Mouse (Mus musculus): ENCODE data around the gene Phykpl. TPM values are rescaled to one million over a fixed set of nuclear protein-coding genes. Genes with fewer than 3 reads are reported as not detected.
"Not testable (repeated sequence)": the region's sequence is repeated elsewhere in the genome, so short reads cannot be mapped to it uniquely, and the experiment has no call there.

The Phykpl gene
- polyA plus RNA-seq, 1 experiment from 2014 or later, result 16.1 TPM

DNA sequence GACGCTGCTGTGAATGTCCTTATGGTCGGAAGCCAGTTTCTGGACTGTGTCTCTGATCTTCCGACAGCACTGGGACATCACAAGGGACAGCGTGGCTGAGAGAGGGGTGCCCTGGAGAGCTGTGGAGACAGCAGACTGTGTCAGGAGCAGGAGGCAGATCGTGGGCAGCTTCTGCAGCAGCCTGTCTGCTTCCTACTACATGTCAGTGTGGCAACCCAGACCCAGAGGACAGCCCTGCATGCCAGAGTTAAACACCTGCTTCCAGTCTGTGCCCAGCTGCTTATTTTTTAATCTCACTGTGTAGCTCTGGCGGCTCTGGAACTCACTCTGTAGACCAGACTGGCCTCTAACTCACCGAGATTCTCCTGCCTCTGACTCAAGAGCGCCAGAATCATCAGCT lies 43.4 kb downstream of the Phykpl start:
- 78% methylated on average over 8 of the region's 8 CpGs for WGBS
- Histone ChIP-seq H3K27ac (replicated peaks in 1 of 2; ENCODE audit: control insufficient read depth in 1 of 2, insufficient read depth in 1 of 2, low read depth in 2 of 2, low read length in 2 of 2) (no peak overlapping the region), H3K4me3 (ENCODE audit: control insufficient read depth in 1 of 2, insufficient read depth in 1 of 2, low read depth in 1 of 2, low read length in 2 of 2) (no peak overlapping the region), H3K36me3 (ENCODE audit: control insufficient read depth, insufficient read depth, low read length) (peaks cover 65% of the 10 kb centered on the region), H3K27me3 (ENCODE audit: control insufficient read depth, insufficient read depth, low read length) (no peaks in the 10 kb centered on the region), H3K4me1 (ENCODE audit: control insufficient read depth in 2 of 2, insufficient read depth in 2 of 2, low read length in 2 of 2) (no peaks in the 10 kb centered on the region), H3K9me3 (ENCODE audit: control insufficient read depth, low read length) (no peaks in the 10 kb centered on the region), H3K4me2 (ENCODE audit: low read length) (no peak overlapping the region), H3K9ac (ENCODE audit: low read length) (no peak overlapping the region)
- ATAC-seq (ENCODE audit: insufficient number of reproducible peaks, insufficient read depth, low FRiP score, low read depth), result no peak

DNA sequence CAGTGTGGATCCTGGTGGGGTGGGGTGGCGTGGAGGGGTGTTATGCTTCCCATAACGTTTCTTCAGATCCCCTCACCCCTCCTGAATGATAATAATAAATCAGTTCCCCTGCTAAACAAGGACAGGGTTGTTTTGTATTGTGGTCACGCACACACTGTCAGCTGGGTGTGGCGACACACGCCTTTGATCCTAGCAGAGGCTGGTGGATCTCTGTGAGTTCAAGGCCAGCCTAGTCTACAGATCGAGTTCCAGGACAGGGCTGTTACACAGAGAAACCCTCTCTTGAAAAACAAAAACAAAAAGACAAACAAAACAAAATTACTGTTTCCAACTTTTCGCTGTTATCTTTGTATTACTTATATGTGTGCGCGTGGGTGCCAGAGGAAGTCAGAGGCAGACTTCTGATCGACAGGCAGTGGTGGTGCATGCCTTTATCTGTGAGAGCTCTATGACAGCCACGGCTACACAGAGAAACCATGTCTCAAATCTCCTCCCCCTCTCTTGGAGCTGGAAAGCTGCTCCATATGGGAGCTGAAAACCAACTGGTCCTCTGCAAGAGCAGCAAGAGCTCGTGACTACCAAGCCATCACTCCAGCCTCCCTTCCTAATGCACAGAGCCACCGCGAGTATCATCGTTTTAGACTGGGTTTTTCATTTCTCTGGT lies 45.2 kb downstream of the Phykpl start:
- no peak for ATAC-seq (ENCODE audit: insufficient number of reproducible peaks, insufficient read depth, low FRiP score, low read depth)
- H3K4me2 ChIP-seq (ENCODE audit: low read length), result no peak overlapping the region
- no peak overlapping the region for H3K9ac ChIP-seq (ENCODE audit: low read length)
- no peak overlapping the region for H3K27ac ChIP-seq (replicated peaks in 1 of 2; ENCODE audit: control insufficient read depth in 1 of 2, insufficient read depth in 1 of 2, low read depth in 2 of 2, low read length in 2 of 2)
- H3K4me1 ChIP-seq (ENCODE audit: control insufficient read depth in 2 of 2, insufficient read depth in 2 of 2, low read length in 2 of 2), result peaks cover 0 to 2% of the 10 kb centered on the region in 2 experiments; a peak in 1 of 4 replicates
- no peaks in the 10 kb centered on the region for H3K27me3 ChIP-seq (ENCODE audit: control insufficient read depth, insufficient read depth, low read length)
- 75% methylated on average over 15 of the region's 15 CpGs for WGBS
- peaks cover 50% of the 10 kb centered on the region for H3K36me3 ChIP-seq (ENCODE audit: control insufficient read depth, insufficient read depth, low read length)
- no peak overlapping the region for H3K4me3 ChIP-seq (ENCODE audit: control insufficient read depth in 1 of 2, insufficient read depth in 1 of 2, low read depth in 1 of 2, low read length in 2 of 2)
- no peaks in the 10 kb centered on the region for H3K9me3 ChIP-seq (ENCODE audit: control insufficient read depth, low read length)

DNA sequence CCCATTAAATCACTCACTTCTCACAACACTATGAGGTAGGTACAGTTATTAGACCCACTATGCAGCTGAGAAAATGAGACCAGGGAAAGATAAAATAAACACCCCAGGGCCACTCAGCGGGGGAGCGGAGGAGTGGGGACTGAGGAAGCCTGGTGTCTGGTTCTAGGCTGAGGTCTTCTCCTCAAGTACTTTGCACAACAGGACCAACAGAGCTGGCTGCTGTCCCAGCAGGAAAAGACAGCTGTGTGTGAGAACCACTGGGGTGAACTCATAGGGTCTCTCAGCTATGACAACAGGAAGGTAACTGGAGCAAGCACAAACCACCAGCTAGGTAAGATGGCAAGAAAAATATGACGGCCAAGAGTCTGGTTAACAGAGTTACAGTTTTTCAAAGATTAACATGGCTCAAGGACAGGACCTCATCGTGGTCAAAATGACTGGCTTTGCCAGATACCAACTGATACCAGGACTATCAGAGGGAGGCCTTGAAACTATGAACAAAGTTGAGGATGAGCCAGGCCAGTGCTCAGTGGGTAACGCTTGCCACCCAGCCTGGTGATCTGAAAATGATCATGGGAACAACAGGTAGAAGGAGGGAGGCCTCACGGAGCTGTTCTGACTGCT lies 47.7 kb downstream of the Phykpl start:
- H3K36me3 ChIP-seq (ENCODE audit: control insufficient read depth, insufficient read depth, low read length), result peaks cover 26% of the 10 kb centered on the region
- H3K4me1 ChIP-seq (ENCODE audit: control insufficient read depth in 2 of 2, insufficient read depth in 2 of 2, low read length in 2 of 2), result peaks cover 0 to 8% of the 10 kb centered on the region in 2 experiments; a peak in 1 of 4 replicates
- H3K9ac ChIP-seq (ENCODE audit: low read length), result no peak overlapping the region
- no peak overlapping the region for H3K27ac ChIP-seq (replicated peaks in 1 of 2; ENCODE audit: control insufficient read depth in 1 of 2, insufficient read depth in 1 of 2, low read depth in 2 of 2, low read length in 2 of 2)
- no peak overlapping the region for H3K4me2 ChIP-seq (ENCODE audit: low read length)
- no peak overlapping the region for H3K4me3 ChIP-seq (ENCODE audit: control insufficient read depth in 1 of 2, insufficient read depth in 1 of 2, low read depth in 1 of 2, low read length in 2 of 2)
- 85% methylated on average over 6 of the region's 6 CpGs for WGBS
- no peaks in the 10 kb centered on the region for H3K27me3 ChIP-seq (ENCODE audit: control insufficient read depth, insufficient read depth, low read length)
- no peak for ATAC-seq (ENCODE audit: insufficient number of reproducible peaks, insufficient read depth, low FRiP score, low read depth)
- H3K9me3 ChIP-seq (ENCODE audit: control insufficient read depth, low read length), result no peaks in the 10 kb centered on the region

- not testable (repeated sequence) for H3K27me3 ChIP-seq (ENCODE audit: control insufficient read depth, insufficient read depth, low read length); ATAC-seq (ENCODE audit: insufficient number of reproducible peaks, insufficient read depth, low FRiP score, low read depth); H3K4me3 ChIP-seq (ENCODE audit: control insufficient read depth in 1 of 2, insufficient read depth in 1 of 2, low read depth in 1 of 2, low read length in 2 of 2); H3K4me2 ChIP-seq (ENCODE audit: low read length); H3K27ac ChIP-seq (replicated peaks in 1 of 2; ENCODE audit: control insufficient read depth in 1 of 2, insufficient read depth in 1 of 2, low read depth in 2 of 2, low read length in 2 of 2); H3K9ac ChIP-seq (ENCODE audit: low read length); H3K9me3 ChIP-seq (ENCODE audit: control insufficient read depth, low read length)
- Histone ChIP-seq H3K4me1 (ENCODE audit: control insufficient read depth in 2 of 2, insufficient read depth in 2 of 2, low read length in 2 of 2) (peaks cover under 1 to 11% of the 10 kb centered on the region in 2 experiments; a peak in 3 of 4 replicates), H3K36me3 (ENCODE audit: control insufficient read depth, insufficient read depth, low read length) (peaks cover 16% of the 10 kb centered on the region)
- 92% methylated on average over 7 of the region's 7 CpGs for WGBS
These were observed 48.6 kb downstream of the Phykpl start for GRCm38 (mm10) chr11:51633200-51633599.

DNA sequence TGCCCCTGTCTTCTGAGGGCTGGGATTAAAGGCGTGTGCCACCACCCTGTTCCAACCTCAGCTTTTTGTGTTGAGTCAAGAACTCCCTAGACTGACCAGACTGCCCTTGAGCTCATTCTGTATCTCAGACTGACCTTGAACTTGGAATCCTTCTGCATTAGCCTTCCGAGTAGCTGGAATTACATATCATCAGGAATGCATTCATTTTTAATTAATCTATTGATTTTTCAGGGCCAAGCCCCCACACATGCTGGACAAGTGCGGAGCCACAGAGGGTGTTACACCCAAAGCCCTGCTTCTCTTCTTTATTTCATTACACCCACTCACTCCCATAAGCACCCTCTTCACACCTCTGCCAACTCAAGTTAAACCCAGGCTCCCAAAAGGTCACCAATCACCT lies 49.2 kb downstream of the Phykpl start:
- H3K27me3 ChIP-seq (ENCODE audit: control insufficient read depth, insufficient read depth, low read length), result no peaks in the 10 kb centered on the region
- ATAC-seq (ENCODE audit: insufficient number of reproducible peaks, insufficient read depth, low FRiP score, low read depth), result no peak
- H3K4me1 ChIP-seq (ENCODE audit: control insufficient read depth in 2 of 2, insufficient read depth in 2 of 2, low read length in 2 of 2), result peaks cover 2 to 11% of the 10 kb centered on the region in 2 experiments; a peak in 3 of 4 replicates
- no peak overlapping the region for H3K9ac ChIP-seq (ENCODE audit: low read length)
- WGBS, result 84% methylated on average over 3 of the region's 3 CpGs
- H3K36me3 ChIP-seq (ENCODE audit: control insufficient read depth, insufficient read depth, low read length), result peaks cover 11% of the 10 kb centered on the region
- no peak overlapping the region for H3K27ac ChIP-seq (replicated peaks in 1 of 2; ENCODE audit: control insufficient read depth in 1 of 2, insufficient read depth in 1 of 2, low read depth in 2 of 2, low read length in 2 of 2)
- H3K4me3 ChIP-seq (ENCODE audit: control insufficient read depth in 1 of 2, insufficient read depth in 1 of 2, low read depth in 1 of 2, low read length in 2 of 2), result no peak overlapping the region
- H3K9me3 ChIP-seq (ENCODE audit: control insufficient read depth, low read length), result no peaks in the 10 kb centered on the region
- no peak overlapping the region for H3K4me2 ChIP-seq (ENCODE audit: low read length)

DNA sequence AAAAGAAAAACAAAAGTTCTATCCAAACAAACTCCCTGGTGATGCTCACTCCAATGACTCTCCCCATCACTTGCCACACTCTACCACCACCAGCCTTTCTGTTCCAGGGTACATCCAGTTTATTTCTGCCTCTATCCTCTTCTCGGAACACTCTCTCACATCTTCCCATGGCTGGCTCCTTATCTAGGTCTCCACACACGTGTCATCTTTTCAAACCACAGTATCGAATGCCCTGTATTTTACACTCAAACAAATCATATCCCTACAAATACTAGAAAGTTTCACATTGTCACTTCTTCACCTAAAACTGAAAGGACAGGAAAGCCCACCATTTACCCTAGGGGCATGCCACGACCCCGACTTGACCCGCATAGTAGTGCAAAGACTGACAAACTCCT lies 50.6 kb downstream of the Phykpl start:
- 0 out of 2 replicates have a peak, but pooled peaks cover 3% of the 10 kb centered on the region for H3K36me3 ChIP-seq (ENCODE audit: control insufficient read depth, insufficient read depth, low read length)
- peak overlapping the region; percentile 80 for H3K9ac ChIP-seq (ENCODE audit: low read length)
- peaks cover 2 to 11% of the 10 kb centered on the region in 2 experiments; a peak in 3 of 4 replicates for H3K4me1 ChIP-seq (ENCODE audit: control insufficient read depth in 2 of 2, insufficient read depth in 2 of 2, low read length in 2 of 2)
- H3K9me3 ChIP-seq (ENCODE audit: control insufficient read depth, low read length), result no peaks in the 10 kb centered on the region
- ATAC-seq (ENCODE audit: insufficient number of reproducible peaks, insufficient read depth, low FRiP score, low read depth), result no peak
- no peaks in the 10 kb centered on the region for H3K27me3 ChIP-seq (ENCODE audit: control insufficient read depth, insufficient read depth, low read length)
- H3K4me2 ChIP-seq (ENCODE audit: low read length), result peak overlapping the region; percentile 82
- peak overlapping the region; percentile 80 for H3K4me3 ChIP-seq (ENCODE audit: control insufficient read depth in 1 of 2, insufficient read depth in 1 of 2, low read depth in 1 of 2, low read length in 2 of 2)
- peak overlapping the region in 1 of 2 experiments; percentile 76; a peak in 2 of 4 replicates for H3K27ac ChIP-seq (replicated peaks in 1 of 2; ENCODE audit: control insufficient read depth in 1 of 2, insufficient read depth in 1 of 2, low read depth in 2 of 2, low read length in 2 of 2)
- WGBS, result 8% methylated on average over 6 of the region's 6 CpGs

DNA sequence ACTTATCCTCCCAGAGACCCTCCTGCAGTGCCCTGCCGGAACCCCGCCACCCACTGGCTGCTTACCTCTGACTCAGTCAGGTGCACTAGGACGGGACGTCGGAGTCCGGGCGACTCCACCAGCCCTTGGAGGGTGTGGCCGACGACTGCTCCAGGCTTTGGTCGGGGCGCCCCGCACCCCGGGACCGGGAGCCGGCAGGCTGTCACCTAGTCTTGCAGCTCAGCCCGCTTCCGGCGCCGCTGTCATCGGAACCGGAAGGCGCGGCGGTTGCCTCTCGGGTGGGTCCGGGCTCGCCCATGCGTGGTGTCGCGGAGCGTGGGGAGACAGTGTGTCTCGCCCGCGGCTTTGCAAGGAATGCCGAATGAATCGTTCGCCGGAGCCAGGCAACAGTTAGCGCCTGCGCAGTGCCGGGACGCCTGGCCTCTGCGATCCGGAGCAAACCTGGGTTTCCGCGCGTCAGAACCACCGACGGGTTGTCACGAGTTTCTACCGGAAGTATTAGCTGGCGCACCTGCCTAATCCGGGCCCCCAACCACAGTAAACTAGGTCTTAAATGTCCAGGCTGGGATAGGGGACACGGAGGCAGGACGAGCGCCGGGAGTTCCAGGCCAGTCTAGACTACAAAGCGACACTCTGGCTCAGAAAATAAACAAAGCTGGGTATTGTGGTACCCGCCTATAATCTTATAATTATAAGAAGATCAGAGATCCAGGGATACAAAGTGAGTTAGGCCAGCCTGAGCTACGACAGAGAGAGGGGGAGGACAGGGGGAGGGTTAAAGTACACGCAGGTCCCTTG lies 51.2 kb downstream of the Phykpl start, which contains the start of gene Rmnd5b:
Gene Rmnd5b, minus strand, starts transcription at position 372 of the 798 bp plus-strand sequence.
- WGBS, result under 1% methylated on average over 61 of the region's 61 CpGs
- Histone ChIP-seq H3K27me3 (ENCODE audit: control insufficient read depth, insufficient read depth, low read length) (no peaks in the 10 kb centered on the region), H3K4me3 (ENCODE audit: control insufficient read depth in 1 of 2, insufficient read depth in 1 of 2, low read depth in 1 of 2, low read length in 2 of 2) (peak within 1 kb of the TSS; percentile 80), H3K36me3 (ENCODE audit: control insufficient read depth, insufficient read depth, low read length) (0 out of 2 replicates have a peak, but pooled peaks cover 3% of the 10 kb centered on the region), H3K27ac (replicated peaks in 1 of 2; ENCODE audit: control insufficient read depth in 1 of 2, insufficient read depth in 1 of 2, low read depth in 2 of 2, low read length in 2 of 2) (peak within 1 kb of the TSS; percentile 66 to 76), H3K4me1 (ENCODE audit: control insufficient read depth in 2 of 2, insufficient read depth in 2 of 2, low read length in 2 of 2) (peaks cover 2 to 11% of the 10 kb centered on the region in 2 experiments; a peak in 3 of 4 replicates), H3K9ac (ENCODE audit: low read length) (peak within 1 kb of the TSS; percentile 80), H3K4me2 (ENCODE audit: low read length) (peak within 1 kb of the TSS; percentile 82), H3K9me3 (ENCODE audit: control insufficient read depth, low read length) (no peaks in the 10 kb centered on the region)
- ATAC-seq (ENCODE audit: insufficient number of reproducible peaks, insufficient read depth, low FRiP score, low read depth), result peak; percentile 72
